Mouse (Mus musculus): ENCODE data around the gene Zfp426. TPM values are rescaled to one million over a fixed set of nuclear protein-coding genes. Genes with fewer than 3 reads are reported as not detected.

The Zfp426 gene
- total RNA-seq (2023) = 20.2 TPM

DNA sequence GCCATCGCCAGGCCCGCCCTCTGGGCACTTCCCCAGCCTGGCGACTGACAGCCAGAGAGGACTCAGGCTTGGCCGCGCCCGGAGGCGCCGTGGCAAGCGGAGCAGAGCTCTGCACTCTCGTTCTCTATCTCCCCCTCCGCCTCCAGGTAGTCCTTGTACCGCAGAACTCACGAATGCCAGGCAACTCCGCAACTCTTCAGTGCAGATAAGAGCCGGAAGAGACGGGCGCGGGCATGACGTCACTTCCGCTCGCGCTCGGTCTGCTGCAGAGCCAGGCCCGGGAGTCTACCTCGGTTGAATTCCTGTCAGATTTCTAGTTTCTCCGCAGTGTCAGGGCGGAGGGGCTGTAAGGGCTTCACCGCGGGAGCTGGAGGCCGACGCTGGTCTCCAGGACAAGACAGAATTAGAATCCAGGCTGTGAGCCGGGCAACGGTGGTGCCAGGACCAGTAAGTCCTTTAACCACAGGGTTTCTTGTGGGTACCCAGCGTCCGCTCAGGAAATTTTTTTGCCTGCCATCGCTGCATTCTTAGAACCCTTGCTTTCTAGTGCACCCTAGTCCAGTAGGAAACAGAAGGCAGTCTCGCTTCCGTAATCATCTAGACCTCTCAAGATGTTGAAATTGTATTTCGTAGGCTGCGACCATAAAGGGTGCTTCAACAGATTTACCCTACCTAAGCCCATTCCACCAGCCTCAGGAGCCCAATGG lies at the start of gene Zfp426:
Gene Zfp426 (minus strand): TSS at position 220 of the 707 bp plus-strand sequence.

DNA sequence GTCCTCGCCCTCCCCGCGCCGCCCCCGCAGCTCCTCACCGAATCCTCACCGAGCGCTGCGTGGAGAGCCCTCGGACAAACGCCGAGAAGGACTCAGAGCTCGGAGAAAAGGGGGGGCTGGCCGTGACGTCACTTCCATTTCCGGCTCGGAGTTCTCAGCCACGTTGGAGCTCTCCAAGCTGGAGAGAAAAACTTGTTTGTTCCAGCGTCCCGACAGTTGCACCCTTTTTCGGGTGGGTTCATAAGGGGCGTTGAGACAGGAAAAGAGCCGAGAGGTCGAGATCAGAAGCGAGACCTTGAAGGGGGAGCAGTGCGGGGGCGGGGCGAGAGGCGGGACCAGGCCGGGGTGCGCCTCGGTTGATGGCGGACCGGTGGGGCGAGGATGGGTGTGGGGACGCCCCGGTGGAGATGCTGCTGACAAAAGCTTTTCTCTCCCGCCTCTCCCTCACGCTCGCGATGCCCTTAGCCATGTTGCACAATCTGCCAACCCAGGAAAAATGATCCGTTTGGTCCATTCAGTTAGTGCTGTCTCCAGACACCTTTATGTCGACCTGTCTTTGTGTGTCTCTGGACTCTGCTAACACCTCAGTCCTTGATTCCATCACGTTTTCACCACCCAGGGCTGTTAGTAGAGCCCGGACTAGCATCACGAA lies 28.9 kb upstream of the Zfp426 start, which contains the start of gene Zfp266:
Gene Zfp266 (minus strand): TSS at position 112 of the 652 bp plus-strand sequence.

DNA sequence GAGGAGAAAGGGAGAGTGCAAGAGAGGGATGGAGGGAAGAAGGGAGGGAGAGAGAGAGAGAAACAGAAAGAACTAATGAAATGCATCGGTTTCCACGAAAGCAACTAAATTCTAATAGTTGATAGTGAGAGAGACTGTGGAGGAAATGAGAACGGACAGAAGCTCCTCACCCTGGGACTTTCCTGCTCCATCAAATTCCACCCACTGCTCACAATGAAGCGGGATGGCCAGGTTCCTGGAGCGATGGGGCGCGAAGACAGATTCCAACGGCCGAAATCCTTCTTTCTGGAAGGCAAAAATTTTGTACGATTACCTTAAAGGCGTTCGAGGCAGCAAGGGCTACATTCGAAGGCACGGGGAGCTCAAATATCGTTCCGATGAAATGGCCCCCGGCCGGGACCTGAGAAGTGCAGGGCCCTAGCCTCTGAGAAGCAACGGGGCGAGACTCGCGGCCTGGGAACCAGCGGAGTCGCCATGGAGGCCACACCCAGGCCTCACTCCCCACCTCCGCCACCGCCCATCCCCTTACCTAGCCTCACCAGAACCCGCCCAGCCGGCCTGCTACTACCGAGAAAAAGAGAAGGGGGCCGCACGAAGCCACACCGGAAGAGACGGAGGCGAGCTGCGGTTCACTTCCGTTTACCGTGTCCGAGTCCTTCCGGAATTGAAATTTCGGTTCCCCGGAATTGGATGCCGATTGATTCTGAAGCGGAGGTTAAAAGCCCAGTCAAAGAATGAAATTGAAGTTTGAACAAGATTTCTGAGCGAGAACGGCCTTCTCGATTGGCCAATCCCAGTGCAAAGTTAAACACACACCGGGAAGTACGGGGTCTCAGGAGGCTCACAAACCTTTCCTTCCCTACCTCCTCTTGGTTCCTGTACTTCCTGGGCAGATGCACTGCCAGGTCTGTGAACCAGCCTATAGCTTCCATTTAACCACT lies 32.9 kb downstream of the Zfp426 start, which contains the start of gene Zfp26:
Gene Zfp26 (minus strand): TSS at position 786 of the 941 bp plus-strand sequence.

Other genes starting within 250 kb of the Zfp426 start
- gene Olfr39, start 210.4 kb downstream of the Zfp426 start, total RNA-seq (2023) = not detected
- gene Olfr873, start 194.2 kb downstream of the Zfp426 start, total RNA-seq (2023) = not detected
- not detected for gene Olfr18, start 156.7 kb downstream of the Zfp426 start, total RNA-seq (2023)
- 7.4 TPM for gene Zfp560, start 107.6 kb downstream of the Zfp426 start, total RNA-seq (2023)
- 42.7 TPM for gene Zfp26, start 32.6 kb downstream of the Zfp426 start, total RNA-seq (2023)
- 28.1 TPM for gene Zfp266, start 28.7 kb upstream of the Zfp426 start, total RNA-seq (2023)
- 8.3 TPM for gene Zfp846, start 88.5 kb upstream of the Zfp426 start, total RNA-seq (2023)
- gene Ubl5, start 150.1 kb upstream of the Zfp426 start, total RNA-seq (2023) = 327 TPM
- gene Fbxl12, start 152.0 kb upstream of the Zfp426 start, total RNA-seq (2023) = 115 TPM
- gene Pin1, start 159.3 kb upstream of the Zfp426 start, total RNA-seq (2023) = 21.0 TPM